Mouse (Mus musculus) hindbrain, embryonic 12.5 days (tissue): ENCODE data around the gene Carns1. TPM values are rescaled to one million over a fixed set of nuclear protein-coding genes. Genes with fewer than 3 reads are reported as not detected.

ENCODE experiments used
- ATAC-seq: fragments of 200-750 bp; cut with Nextera tagmentation; 2 replicates; pipeline ENCODE4 v1.8.0; 2017; ENCODE audit warnings: moderate TSS enrichment; ENCODE audit not compliant: low FRiP score
- H3K27ac ChIP-seq: fragments of 300-500 bp; sonication (generic); 2 replicates; pipeline ENCODE4 v1.5.1; 2016; ENCODE audit warnings: mild to moderate bottlenecking
- H3K27me3 ChIP-seq: fragments of 300-500 bp; sonication (generic); 2 replicates; pipeline ENCODE4 v1.6.1; 2016; ENCODE audit warnings: mild to moderate bottlenecking
- H3K36me3 ChIP-seq: fragments of 300-500 bp; sonication (generic); 2 replicates; pipeline ENCODE4 v1.6.1; 2016; ENCODE audit warnings: mild to moderate bottlenecking
- H3K4me1 ChIP-seq: fragments of 300-500 bp; sonication (generic); 2 replicates; pipeline ENCODE4 v1.6.1; 2016
- H3K4me2 ChIP-seq: fragments of 300-500 bp; sonication (generic); replicated peaks from 2 replicates; pipeline ENCODE4 v1.6.1; 2016; ENCODE audit warnings: mild to moderate bottlenecking
- H3K4me3 ChIP-seq: fragments of 300-500 bp; sonication (generic); 2 replicates; pipeline ENCODE4 v1.5.1; 2016; ENCODE audit warnings: mild to moderate bottlenecking
- H3K9ac ChIP-seq: fragments of 300-500 bp; sonication (generic); 2 replicates; pipeline ENCODE4 v1.6.1; 2016; ENCODE audit warnings: mild to moderate bottlenecking, moderate library complexity
- H3K9me3 ChIP-seq: fragments of 300-500 bp; sonication (generic); replicated peaks from 2 replicates; pipeline ENCODE4 v1.6.1; 2016; ENCODE audit warnings: mild to moderate bottlenecking
- WGBS: fragments of 180-500 bp; shearing (Covaris S2); methylation state at CpG from one replicate; pipeline ENCODE4 v1.1.7; 2016; 5-methylcytosine and 5-hydroxymethylcytosine counted together
- microRNA-seq: library from miRNA; unstranded; fragments of <30 nt; microRNA quantifications from one replicate; pipeline ENCODE4, GENCODE M21; 2017
- polyA plus RNA-seq: library from polyadenylated mRNA; unstranded; fragments of >200 nt; fragmentation: Nextera tagmentation; extraction: Ambion mirVana; gene quantifications from 2 replicates; pipeline ENCODE4 v1.2.1, GENCODE M21; 2016

Carns1 gene
- polyA plus RNA-seq, 1 experiment from 2014 or later, result 5.0 TPM

DNA sequence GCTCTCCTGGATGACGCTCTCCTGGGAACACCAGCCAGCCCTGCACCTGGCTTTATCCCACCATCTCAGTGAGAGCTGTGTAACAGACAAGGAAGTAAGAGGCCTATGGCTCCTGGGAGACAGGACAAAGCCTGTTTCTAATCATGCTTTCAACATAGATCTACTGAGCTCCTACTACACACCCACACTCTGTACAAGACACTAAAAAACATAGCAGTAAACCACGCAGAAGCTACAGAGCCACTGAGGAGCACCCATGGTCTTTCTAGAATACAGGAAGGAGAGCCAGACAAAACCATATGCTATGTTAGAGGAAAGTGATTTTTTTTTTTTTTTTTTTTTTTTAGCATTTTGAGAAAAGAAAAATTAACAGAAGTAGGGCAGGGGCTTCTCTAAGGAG is 56.9 kb downstream of the Carns1 start:
- H3K27me3 ChIP-seq, result no peaks in the 10 kb centered on the region
- 95% methylated on average over 2 of the region's 2 CpGs for WGBS
- peaks cover 45% of the 10 kb centered on the region for H3K36me3 ChIP-seq
- H3K9ac ChIP-seq, result no peak overlapping the region
- no peaks in the 10 kb centered on the region for H3K9me3 ChIP-seq
- ATAC-seq, result no peak
- H3K4me1 ChIP-seq, result peaks cover 11% of the 10 kb centered on the region
- no peak overlapping the region for H3K4me3 ChIP-seq
- no peak overlapping the region for H3K4me2 ChIP-seq
- H3K27ac ChIP-seq, result no peak overlapping the region

DNA sequence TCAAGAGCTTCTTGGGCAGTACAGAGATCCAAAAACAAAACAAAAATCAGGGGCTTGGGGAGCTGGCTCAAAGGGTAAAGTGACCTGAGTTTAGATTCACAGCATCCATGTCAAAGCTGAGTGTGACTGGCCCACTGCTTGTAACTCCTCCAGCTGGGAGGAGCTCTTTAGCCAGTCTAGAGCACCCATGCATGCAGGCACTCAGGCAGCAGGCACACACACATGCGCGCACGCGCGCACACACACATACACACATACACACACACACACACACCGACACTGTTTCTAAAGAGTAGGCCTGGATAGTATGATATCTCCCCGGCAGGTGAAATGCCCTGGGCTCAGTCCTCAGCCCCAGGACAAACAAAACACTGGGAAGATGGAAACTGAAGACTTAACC is 58.3 kb downstream of the Carns1 start:
- no peak overlapping the region for H3K4me3 ChIP-seq
- H3K9me3 ChIP-seq, result no peaks in the 10 kb centered on the region
- peaks cover 11% of the 10 kb centered on the region for H3K4me1 ChIP-seq
- no peak for ATAC-seq
- no peak overlapping the region for H3K27ac ChIP-seq
- H3K27me3 ChIP-seq, result no peaks in the 10 kb centered on the region
- H3K4me2 ChIP-seq, result no peak overlapping the region
- H3K9ac ChIP-seq, result no peak overlapping the region
- 98% methylated on average over 7 of the region's 7 CpGs for WGBS
- peaks cover 56% of the 10 kb centered on the region for H3K36me3 ChIP-seq

DNA sequence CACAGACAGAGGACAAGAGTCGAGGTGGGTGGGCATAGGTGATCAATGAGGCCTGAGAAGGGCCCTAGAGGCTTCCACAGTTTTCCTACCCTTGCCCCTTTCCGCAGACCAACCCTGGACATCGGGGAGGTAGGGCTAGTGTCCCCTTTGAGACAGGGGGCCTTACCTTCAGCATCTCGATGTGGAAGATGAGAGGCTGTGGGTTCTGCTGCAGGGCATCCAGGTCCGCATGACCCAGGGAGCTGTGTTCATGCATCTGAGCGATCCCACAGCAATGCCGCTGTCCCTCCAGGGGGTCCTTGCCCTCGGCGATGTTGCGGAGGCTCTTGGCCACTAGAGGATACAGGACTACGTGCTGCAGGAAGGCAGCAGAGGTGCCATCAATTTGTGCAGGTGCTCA is 59.5 kb downstream of the Carns1 start:
- Histone ChIP-seq H3K4me2 (no peak overlapping the region), H3K27me3 (no peaks in the 10 kb centered on the region), H3K4me3 (no peak overlapping the region), H3K9me3 (no peaks in the 10 kb centered on the region), H3K4me1 (peaks cover 9% of the 10 kb centered on the region), H3K27ac (no peak overlapping the region), H3K9ac (no peak overlapping the region), H3K36me3 (peaks cover 65% of the 10 kb centered on the region)
- no peak for ATAC-seq
- WGBS, result 83% methylated on average over 11 of the region's 11 CpGs

DNA sequence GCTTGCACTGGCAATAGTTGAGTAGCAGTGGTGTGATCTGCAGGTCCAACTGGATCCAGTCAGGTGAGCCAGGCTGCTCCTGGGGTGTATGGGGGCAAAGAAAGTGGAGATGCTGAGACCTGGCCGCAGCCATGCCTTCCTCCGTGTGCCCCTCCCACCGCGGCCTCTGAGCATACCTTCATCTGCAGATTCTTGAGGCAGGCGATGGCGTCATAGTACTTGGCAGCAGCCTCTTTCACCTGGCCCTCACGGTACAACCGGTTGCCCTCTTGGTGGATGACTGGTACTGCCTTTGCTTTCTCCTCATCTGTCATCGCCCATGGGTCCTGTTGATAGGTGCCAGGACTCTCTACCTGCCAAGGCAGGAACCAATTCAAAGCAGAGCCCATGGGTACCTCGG is 60.1 kb downstream of the Carns1 start:
- H3K9ac ChIP-seq, result no peak overlapping the region
- no peak overlapping the region for H3K27ac ChIP-seq
- WGBS, result 95% methylated on average over 10 of the region's 10 CpGs
- no peaks in the 10 kb centered on the region for H3K9me3 ChIP-seq
- ATAC-seq, result no peak
- H3K36me3 ChIP-seq, result peaks cover 65% of the 10 kb centered on the region
- peaks cover 2% of the 10 kb centered on the region for H3K4me1 ChIP-seq
- H3K27me3 ChIP-seq, result no peaks in the 10 kb centered on the region
- H3K4me2 ChIP-seq, result no peak overlapping the region
- H3K4me3 ChIP-seq, result no peak overlapping the region

DNA sequence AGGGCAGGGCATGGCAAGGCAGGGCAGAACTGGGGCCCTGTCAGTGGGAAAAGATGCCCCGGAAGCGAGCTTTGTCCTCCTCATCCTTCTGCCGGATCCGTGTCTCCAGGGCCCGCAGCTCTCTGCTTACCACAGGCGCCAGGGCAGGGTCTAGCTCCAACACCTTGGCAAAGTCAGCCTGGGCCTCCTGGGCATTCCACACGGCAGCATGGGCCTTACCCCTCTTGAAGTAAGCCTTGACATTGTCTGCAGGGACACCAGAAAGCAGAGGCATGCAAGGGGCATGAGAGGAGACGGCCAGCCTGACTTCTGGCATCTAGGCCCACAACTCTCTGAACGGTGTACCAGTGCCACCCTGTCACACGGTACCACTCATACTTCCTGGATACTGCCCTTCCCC is 60.7 kb downstream of the Carns1 start:
- no peaks in the 10 kb centered on the region for H3K4me1 ChIP-seq
- ATAC-seq, result no peak
- no peak overlapping the region for H3K4me3 ChIP-seq
- H3K9ac ChIP-seq, result no peak overlapping the region
- no peak overlapping the region for H3K27ac ChIP-seq
- H3K27me3 ChIP-seq, result no peaks in the 10 kb centered on the region
- WGBS, result 94% methylated on average over 10 of the region's 10 CpGs
- peaks cover 65% of the 10 kb centered on the region for H3K36me3 ChIP-seq
- H3K9me3 ChIP-seq, result no peaks in the 10 kb centered on the region
- no peak overlapping the region for H3K4me2 ChIP-seq

Small RNA genes lying within 50 kb of the gene (microRNA-seq; reads per million reads assigned to microRNA genes)
- gene Gm26115, result not detected

Other genes starting within 250 kb of the Carns1 start
- gene Aldh3b1, start 245.7 kb downstream of the Carns1 start, polyA plus RNA-seq, result 1.0 and 1.2 TPM in 2 replicates
- gene Unc93b1, start 240.3 kb downstream of the Carns1 start, polyA plus RNA-seq, result 8.1 and 8.5 TPM in 2 replicates
- not detected in 2 replicates for gene Aldh3b3, start 216.8 kb downstream of the Carns1 start, polyA plus RNA-seq
- 0.96 and 1.2 TPM in 2 replicates for gene Aldh3b2, start 203.2 kb downstream of the Carns1 start, polyA plus RNA-seq
- 2.4 and 2.6 TPM in 2 replicates for gene Acy3, start 188.9 kb downstream of the Carns1 start, polyA plus RNA-seq
- gene Tbx10, start 182.7 kb downstream of the Carns1 start, polyA plus RNA-seq, result 0.35 and 0.47 TPM in 2 replicates
- 18.7 and 18.9 TPM in 2 replicates for gene Nudt8, start 174.9 kb downstream of the Carns1 start, polyA plus RNA-seq
- 3.2 and 4.2 TPM in 2 replicates for gene Gm49405, start 174.9 kb downstream of the Carns1 start, polyA plus RNA-seq
- gene Doc2g, start 172.2 kb downstream of the Carns1 start, polyA plus RNA-seq, result 4.4 and 5.8 TPM in 2 replicates
- 187 and 188 TPM in 2 replicates for gene Ndufv1, start 162.7 kb downstream of the Carns1 start, polyA plus RNA-seq
- 357 and 360 TPM in 2 replicates for gene Gstp1, start 137.5 kb downstream of the Carns1 start, polyA plus RNA-seq
- gene Gstp2, start 129.5 kb downstream of the Carns1 start, polyA plus RNA-seq, result 1.5 and 8.3 TPM in 2 replicates
- gene Gstp3, start 115.9 kb downstream of the Carns1 start, polyA plus RNA-seq, result not detected in 2 replicates
- gene Cabp2, start 93.9 kb downstream of the Carns1 start, polyA plus RNA-seq, result not detected in 2 replicates
- 65.6 and 76.9 TPM in 2 replicates for gene Cdk2ap2, start 78.3 kb downstream of the Carns1 start, polyA plus RNA-seq
- gene Pitpnm1, start 75.5 kb downstream of the Carns1 start, polyA plus RNA-seq, result 19.6 and 24.4 TPM in 2 replicates
- gene Aip, start 49.6 kb downstream of the Carns1 start, polyA plus RNA-seq, result 68.8 and 71.3 TPM in 2 replicates
- gene Gpr152, start 35.7 kb downstream of the Carns1 start, polyA plus RNA-seq, result 0.05 TPM in 1 of 2 replicates, not detected in the other
- 0.16 and 0.39 TPM in 2 replicates for gene Cabp4, start 31.4 kb downstream of the Carns1 start, polyA plus RNA-seq
- 128 and 131 TPM in 2 replicates for gene Coro1b, start 26.9 kb downstream of the Carns1 start, polyA plus RNA-seq
- 1.0 and 1.2 TPM in 2 replicates for gene Ptprcap, start 21.9 kb downstream of the Carns1 start, polyA plus RNA-seq
- gene Rps6kb2, start 12.1 kb downstream of the Carns1 start, polyA plus RNA-seq, result 64.8 and 68.2 TPM in 2 replicates
- 0.58 and 1.0 TPM in 2 replicates for gene Tbc1d10c, start 15.8 kb upstream of the Carns1 start, polyA plus RNA-seq
- gene Ppp1ca, start 16.6 kb upstream of the Carns1 start, polyA plus RNA-seq, result 662 and 684 TPM in 2 replicates
- gene Rad9a, start 26.2 kb upstream of the Carns1 start, polyA plus RNA-seq, result 30.5 and 31.2 TPM in 2 replicates
- gene Clcf1, start 38.8 kb upstream of the Carns1 start, polyA plus RNA-seq, result 2.1 and 2.8 TPM in 2 replicates
- not detected in 2 replicates for gene AC109138.7, start 38.9 kb upstream of the Carns1 start, polyA plus RNA-seq
- 16.2 and 17.2 TPM in 2 replicates for gene Pold4, start 56.4 kb upstream of the Carns1 start, polyA plus RNA-seq
- 10.1 and 10.4 TPM in 2 replicates for gene Ssh3, start 93.7 kb upstream of the Carns1 start, polyA plus RNA-seq
- gene Ankrd13d, start 107.7 kb upstream of the Carns1 start, polyA plus RNA-seq, result 17.5 and 22.1 TPM in 2 replicates
- gene Grk2, start 130.7 kb upstream of the Carns1 start, polyA plus RNA-seq, result 21.8 and 22.0 TPM in 2 replicates
- 59.7 TPM in 2 replicates for gene Kdm2a, start 222.8 kb upstream of the Carns1 start, polyA plus RNA-seq